Mouse (Mus musculus): Measurements from ENCODE around the gene Emilin2. TPM values are rescaled to one million over a fixed set of nuclear protein-coding genes. Genes with fewer than 3 reads are reported as not detected.
A peak's percentile ranks its signal among the peaks of the same experiment; 100 is the strongest.

Emilin2 gene
- polyA plus RNA-seq (2015; fragmentation: Nextera tagmentation; extraction: Ambion mirVana): 1.7 and 2.4 TPM in 2 replicates

- Histone ChIP-seq H3K27me3 (replicated peaks; ENCODE audit: control insufficient read depth, insufficient read depth, low read length) (peaks cover 31% of the 10 kb centered on the region), H3K27ac (ENCODE audit: low read length) (no peak within 1 kb of the TSS), H3K4me3 (ENCODE audit: low read length) (peak within 1 kb of the TSS; percentile 65), H3K4me1 (ENCODE audit: control insufficient read depth, insufficient read depth, low read length) (peaks cover 8% of the 10 kb centered on the region; the same call in 1 of the 2 replicates), H3K9me3 (ENCODE audit: control insufficient read depth, low read length) (no peaks in the 10 kb centered on the region), H3K4me2 (ENCODE audit: low read depth, low read length) (peak within 1 kb of the TSS; percentile 99), H3K36me3 (ENCODE audit: control insufficient read depth, insufficient read depth, low read length) (no peaks in the 10 kb centered on the region), H3K9ac (ENCODE audit: low read depth, low read length) (peak within 1 kb of the TSS; percentile 62)
- no peak for ATAC-seq
- 9% methylated on average over 20 of the region's 20 CpGs for whole genome bisulfite sequencing
Measured at GRCm38 (mm10) chr17:71311340-71312171, at the start of gene Emilin2. Gene Emilin2 (minus strand): TSS chr17:71311978.

GRCm38 (mm10) chr17:71355526-71355925 lies 43.7 kb upstream of the Emilin2 start:
- no peak overlapping the region for H3K9ac ChIP-seq (ENCODE audit: low read depth, low read length)
- WGBS: 57% methylated on average over 3 of the region's 3 CpGs
- H3K4me1 ChIP-seq (ENCODE audit: control insufficient read depth, insufficient read depth, low read length): no peaks in the 10 kb centered on the region
- H3K36me3 ChIP-seq (ENCODE audit: control insufficient read depth, insufficient read depth, low read length): peaks cover 9% of the 10 kb centered on the region; the same call in 1 of the 2 replicates
- no peak overlapping the region for H3K4me2 ChIP-seq (ENCODE audit: low read depth, low read length)
- no peak for ATAC-seq
- no peaks in the 10 kb centered on the region for H3K27me3 ChIP-seq (replicated peaks; ENCODE audit: control insufficient read depth, insufficient read depth, low read length)
- H3K9me3 ChIP-seq (ENCODE audit: control insufficient read depth, low read length): no peaks in the 10 kb centered on the region
- no peak overlapping the region for H3K4me3 ChIP-seq (ENCODE audit: low read length)
- no peak overlapping the region for H3K27ac ChIP-seq (ENCODE audit: low read length)

- Histone ChIP-seq H3K9me3 (ENCODE audit: control insufficient read depth, low read length) (no peaks in the 10 kb centered on the region), H3K4me2 (ENCODE audit: low read depth, low read length) (no peak overlapping the region), H3K9ac (ENCODE audit: low read depth, low read length) (no peak overlapping the region), H3K27ac (ENCODE audit: low read length) (no peak overlapping the region), H3K4me1 (ENCODE audit: control insufficient read depth, insufficient read depth, low read length) (no peaks in the 10 kb centered on the region), H3K36me3 (ENCODE audit: control insufficient read depth, insufficient read depth, low read length) (peaks cover 3% of the 10 kb centered on the region; the same call in 1 of the 2 replicates), H3K4me3 (ENCODE audit: low read length) (no peak overlapping the region), H3K27me3 (replicated peaks; ENCODE audit: control insufficient read depth, insufficient read depth, low read length) (no peaks in the 10 kb centered on the region)
- ATAC-seq: no peak
- 98% methylated on average over 11 of the region's 11 CpGs for WGBS
Measured at GRCm38 (mm10) chr17:71354205-71354604, 42.4 kb upstream of the Emilin2 start.

GRCm38 (mm10) chr17:71348188-71348587 lies 36.4 kb upstream of the Emilin2 start:
- H3K27me3 ChIP-seq (replicated peaks; ENCODE audit: control insufficient read depth, insufficient read depth, low read length): no peaks in the 10 kb centered on the region
- 91% methylated on average over 3 of the region's 3 CpGs for WGBS
- no peak overlapping the region for H3K4me2 ChIP-seq (ENCODE audit: low read depth, low read length)
- no peaks in the 10 kb centered on the region for H3K4me1 ChIP-seq (ENCODE audit: control insufficient read depth, insufficient read depth, low read length)
- H3K9me3 ChIP-seq (ENCODE audit: control insufficient read depth, low read length): no peaks in the 10 kb centered on the region
- H3K27ac ChIP-seq (ENCODE audit: low read length): no peak overlapping the region
- H3K9ac ChIP-seq (ENCODE audit: low read depth, low read length): no peak overlapping the region
- H3K36me3 ChIP-seq (ENCODE audit: control insufficient read depth, insufficient read depth, low read length): peaks cover 9% of the 10 kb centered on the region
- ATAC-seq: no peak
- no peak overlapping the region for H3K4me3 ChIP-seq (ENCODE audit: low read length)

- H3K4me2 ChIP-seq (ENCODE audit: low read depth, low read length): no peak overlapping the region
- H3K27me3 ChIP-seq (replicated peaks; ENCODE audit: control insufficient read depth, insufficient read depth, low read length): no peaks in the 10 kb centered on the region
- no peaks in the 10 kb centered on the region for H3K9me3 ChIP-seq (ENCODE audit: control insufficient read depth, low read length)
- ATAC-seq: no peak
- H3K4me1 ChIP-seq (ENCODE audit: control insufficient read depth, insufficient read depth, low read length): no peaks in the 10 kb centered on the region
- H3K9ac ChIP-seq (ENCODE audit: low read depth, low read length): no peak overlapping the region
- WGBS: 84% methylated on average over 3 of the region's 3 CpGs
- H3K27ac ChIP-seq (ENCODE audit: low read length): no peak overlapping the region
- peaks cover 3% of the 10 kb centered on the region; the same call in 1 of the 2 replicates for H3K36me3 ChIP-seq (ENCODE audit: control insufficient read depth, insufficient read depth, low read length)
- no peak overlapping the region for H3K4me3 ChIP-seq (ENCODE audit: low read length)
Measured at GRCm38 (mm10) chr17:71342006-71342405, 30.2 kb upstream of the Emilin2 start.

GRCm38 (mm10) chr17:71338627-71339026 lies 26.8 kb upstream of the Emilin2 start:
- H3K27me3 ChIP-seq (replicated peaks; ENCODE audit: control insufficient read depth, insufficient read depth, low read length): no peaks in the 10 kb centered on the region
- H3K9me3 ChIP-seq (ENCODE audit: control insufficient read depth, low read length): no peaks in the 10 kb centered on the region
- 95% methylated on average over 6 of the region's 6 CpGs for WGBS
- H3K36me3 ChIP-seq (ENCODE audit: control insufficient read depth, insufficient read depth, low read length): peaks cover 3% of the 10 kb centered on the region; the same call in 1 of the 2 replicates
- H3K9ac ChIP-seq (ENCODE audit: low read depth, low read length): no peak overlapping the region
- no peaks in the 10 kb centered on the region for H3K4me1 ChIP-seq (ENCODE audit: control insufficient read depth, insufficient read depth, low read length)
- ATAC-seq: no peak
- H3K4me3 ChIP-seq (ENCODE audit: low read length): no peak overlapping the region
- H3K4me2 ChIP-seq (ENCODE audit: low read depth, low read length): no peak overlapping the region
- no peak overlapping the region for H3K27ac ChIP-seq (ENCODE audit: low read length)

GRCm38 (mm10) chr17:71337546-71337945 lies 25.8 kb upstream of the Emilin2 start:
- Histone ChIP-seq H3K36me3 (ENCODE audit: control insufficient read depth, insufficient read depth, low read length) (no peaks in the 10 kb centered on the region), H3K27me3 (replicated peaks; ENCODE audit: control insufficient read depth, insufficient read depth, low read length) (no peaks in the 10 kb centered on the region), H3K27ac (ENCODE audit: low read length) (no peak overlapping the region), H3K9me3 (ENCODE audit: control insufficient read depth, low read length) (no peaks in the 10 kb centered on the region), H3K9ac (ENCODE audit: low read depth, low read length) (no peak overlapping the region), H3K4me2 (ENCODE audit: low read depth, low read length) (no peak overlapping the region), H3K4me3 (ENCODE audit: low read length) (no peak overlapping the region), H3K4me1 (ENCODE audit: control insufficient read depth, insufficient read depth, low read length) (no peaks in the 10 kb centered on the region)
- no peak for ATAC-seq
- 93% methylated on average over 9 of the region's 9 CpGs for WGBS

- Histone ChIP-seq H3K9ac (ENCODE audit: low read depth, low read length) (no peak overlapping the region), H3K27ac (ENCODE audit: low read length) (no peak overlapping the region), H3K4me1 (ENCODE audit: control insufficient read depth, insufficient read depth, low read length) (no peaks in the 10 kb centered on the region), H3K4me2 (ENCODE audit: low read depth, low read length) (no peak overlapping the region), H3K9me3 (ENCODE audit: control insufficient read depth, low read length) (no peaks in the 10 kb centered on the region), H3K4me3 (ENCODE audit: low read length) (no peak overlapping the region), H3K36me3 (ENCODE audit: control insufficient read depth, insufficient read depth, low read length) (no peaks in the 10 kb centered on the region), H3K27me3 (replicated peaks; ENCODE audit: control insufficient read depth, insufficient read depth, low read length) (no peaks in the 10 kb centered on the region)
- ATAC-seq: no peak
- 48% methylated on average over 8 of the region's 8 CpGs for WGBS
Measured at GRCm38 (mm10) chr17:71336421-71336820, 24.6 kb upstream of the Emilin2 start.

- 55% methylated on average over 15 of the region's 15 CpGs for WGBS
- Histone ChIP-seq H3K9ac (ENCODE audit: low read depth, low read length) (no peak overlapping the region), H3K4me2 (ENCODE audit: low read depth, low read length) (no peak overlapping the region), H3K4me1 (ENCODE audit: control insufficient read depth, insufficient read depth, low read length) (no peaks in the 10 kb centered on the region), H3K27me3 (replicated peaks; ENCODE audit: control insufficient read depth, insufficient read depth, low read length) (no peaks in the 10 kb centered on the region), H3K27ac (ENCODE audit: low read length) (no peak overlapping the region), H3K9me3 (ENCODE audit: control insufficient read depth, low read length) (no peaks in the 10 kb centered on the region), H3K36me3 (ENCODE audit: control insufficient read depth, insufficient read depth, low read length) (no peaks in the 10 kb centered on the region), H3K4me3 (ENCODE audit: low read length) (no peak overlapping the region)
- ATAC-seq: no peak
Measured at GRCm38 (mm10) chr17:71332298-71332697, 20.5 kb upstream of the Emilin2 start.
